Mouse (Mus musculus): ENCODE measurements around the gene Zfp213.

GRCm38 (mm10) chr17:23546702-23547505, 17.1 kb downstream of the Zfp213 start:
- no peak for TF ChIP-seq CTCF (IDR thresholded peaks at IDR 0.05; ENCODE audit: control insufficient read depth, insufficient read depth, insufficient read length)
- no peak for TF ChIP-seq MYOG (IDR thresholded peaks at IDR 0.05; ENCODE audit: control insufficient read depth, extremely low read depth, insufficient read length)
- TF ChIP-seq CEBPB (IDR thresholded peaks at IDR 0.05; ENCODE audit: low read depth) = no peak
- TF ChIP-seq MAX (IDR thresholded peaks at IDR 0.05) = no peak
- no peak for TF ChIP-seq FOSL1 (IDR thresholded peaks at IDR 0.05; ENCODE audit: insufficient read depth, low read length, poor library complexity, severe bottlenecking)
